Comparison of ENCODE assay signal across 11 mouse cellular contexts in the genomic region with DNA sequence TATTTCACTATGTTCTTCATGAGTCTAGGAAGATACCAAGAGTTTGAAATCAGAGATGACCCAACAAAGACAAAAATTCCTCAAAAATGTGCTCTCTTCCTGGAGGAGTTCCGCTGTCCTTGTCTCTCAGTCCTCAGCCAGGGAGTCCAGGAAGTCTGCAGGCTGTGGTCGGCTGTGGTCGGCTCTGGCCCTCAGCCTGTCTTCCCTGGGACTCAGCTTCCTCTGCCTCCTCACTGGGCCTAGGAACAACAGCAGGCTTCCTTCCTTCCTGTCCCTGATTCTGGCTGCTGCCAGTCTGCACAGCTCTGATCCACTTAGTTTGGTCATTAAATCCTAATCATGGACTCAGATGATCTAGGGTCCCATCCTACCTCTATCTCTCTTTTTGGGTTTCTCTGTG. TPM values are rescaled to one million over a fixed set of nuclear protein-coding genes. Genes with fewer than 3 reads are reported as not detected.
A peak's percentile ranks its signal among the peaks of the same experiment; 100 is the strongest.
DNase-seq lines count a peak whose midpoint lies in the region; ATAC-seq and TF ChIP-seq lines count a peak whose summit lies in the region.
"Had no signal": no experiment of that assay in that cellular context is flagged by ENCODE, and none has a peak within 500 bp of the region (broad histone marks: within the 10 kb centered on the region; RNA-seq: fewer than 3 reads in every experiment).

No protein-coding gene starts in this region.

- H3K4me1 ChIP-seq in ES-Bruce4 (ENCODE audit: control insufficient read depth, insufficient read depth, low read length): peaks cover 11% of the 10 kb centered on the region
- peaks cover 13% of the 10 kb centered on the region for H3K4me1 ChIP-seq in embryonic facial prominence, embryonic 13.5 days
- no peaks in the 10 kb centered on the region for H3K4me1 ChIP-seq in intestine, embryonic 15.5 days (replicated peaks)
- H3K4me1 ChIP-seq in liver, embryonic 14.5 days (replicated peaks; ENCODE audit: control insufficient read depth in 2 of 2, insufficient read depth in 2 of 2, low read length in 1 of 2): peaks cover 25 to 42% of the 10 kb centered on the region in 2 experiments

- H3K4me2 ChIP-seq in embryonic facial prominence, embryonic 13.5 days: no peak overlapping the region
- H3K4me2 ChIP-seq in intestine, embryonic 15.5 days (replicated peaks): no peak overlapping the region
- no peak overlapping the region for H3K4me2 ChIP-seq in liver, embryonic 14.5 days (ENCODE audit: low read depth)
- H3K4me2 ChIP-seq: embryonic facial prominence, embryonic 12.5 days had no signal

- H3K27ac ChIP-seq in ES-Bruce4 (ENCODE audit: insufficient read depth, low read length): peak overlapping the region; percentile 87
- peak overlapping the region; percentile 55; the same call in 1 of the 2 replicates for H3K27ac ChIP-seq in embryonic facial prominence, embryonic 13.5 days
- H3K27ac ChIP-seq in intestine, embryonic 15.5 days: peak overlapping the region; percentile 8; the same call in 1 of the 2 replicates
- H3K27ac ChIP-seq in liver, embryonic 14.5 days: peak overlapping the region; percentile 72
- H3K27ac ChIP-seq: embryonic facial prominence, embryonic 12.5 days had no signal

- TF ChIP-seq CTCF in ES-Bruce4 (IDR thresholded peaks at IDR 0.05; ENCODE audit: low read depth, low read length): no peak
- TF ChIP-seq CTCF in liver, embryonic 14.5 days (IDR thresholded peaks at IDR 0.05; ENCODE audit: low read depth): no peak

- H3K9ac ChIP-seq in ES-Bruce4 (ENCODE audit: low read depth, poor library complexity, severe bottlenecking): 0 out of 2 replicates have a peak overlapping the region, but pooled peaks have one; percentile 32
- H3K9ac ChIP-seq in embryonic facial prominence, embryonic 13.5 days: no peak overlapping the region
- no peak overlapping the region for H3K9ac ChIP-seq in intestine, embryonic 15.5 days
- peak overlapping the region; percentile 50 for H3K9ac ChIP-seq in liver, embryonic 14.5 days (replicated peaks)
- H3K9ac ChIP-seq: embryonic facial prominence, embryonic 12.5 days had no signal

- no peaks in the 10 kb centered on the region for H3K36me3 ChIP-seq in ES-Bruce4 (ENCODE audit: control insufficient read depth, insufficient read depth, low read length, poor library complexity, severe bottlenecking)
- H3K36me3 ChIP-seq in embryonic facial prominence, embryonic 13.5 days: no peaks in the 10 kb centered on the region
- H3K36me3 ChIP-seq in intestine, embryonic 15.5 days: no peaks in the 10 kb centered on the region
- H3K36me3 ChIP-seq in liver, embryonic 14.5 days (replicated peaks; ENCODE audit: control insufficient read depth, insufficient read depth, low read depth): no peaks in the 10 kb centered on the region
- H3K36me3 ChIP-seq: embryonic facial prominence, embryonic 12.5 days had no signal

- no peak overlapping the region for H3K4me3 ChIP-seq in ES-Bruce4 (ENCODE audit: low read depth, low read length)
- H3K4me3 ChIP-seq in embryonic facial prominence, embryonic 13.5 days: no peak overlapping the region
- no peak overlapping the region for H3K4me3 ChIP-seq in intestine, embryonic 15.5 days (replicated peaks)
- no peak overlapping the region for H3K4me3 ChIP-seq in liver, embryonic 14.5 days (ENCODE audit: insufficient read depth in 1 of 2, low read depth in 2 of 2, low read length in 2 of 2)
- H3K4me3 ChIP-seq: embryonic facial prominence, embryonic 12.5 days; myocyte had no signal

- WGBS in embryonic facial prominence, embryonic 13.5 days: 69% methylated on average over 3 of the region's 3 CpGs
- WGBS in intestine, embryonic 15.5 days: 55% methylated on average over 3 of the region's 3 CpGs
- WGBS in liver, embryonic 14.5 days (ENCODE audit: insufficient replicate concordance): 43% methylated on average over 3 of the region's 3 CpGs

- TF ChIP-seq POLR2A in ES-Bruce4 (IDR thresholded peaks at IDR 0.05; ENCODE audit: insufficient read depth, low read length): no peak

- intact Hi-C loops in gastrocnemius, postnatal 36 days (cut with DNase I): no loop called here

- TF ChIP-seq EP300 in ES-Bruce4 (IDR thresholded peaks at IDR 0.05; ENCODE audit: insufficient read depth, low read depth, low read length): no peak
- TF ChIP-seq EP300 in liver, embryonic 14.5 days (IDR thresholded peaks at IDR 0.05; ENCODE audit: low read depth): no peak

- H3K9me3 ChIP-seq in ES-Bruce4 (replicated peaks; ENCODE audit: control insufficient read depth, insufficient read depth, low read length, poor library complexity, severe bottlenecking): no peaks in the 10 kb centered on the region
- H3K9me3 ChIP-seq in embryonic facial prominence, embryonic 13.5 days: no peaks in the 10 kb centered on the region
- H3K9me3 ChIP-seq in intestine, embryonic 15.5 days: no peaks in the 10 kb centered on the region
- no peaks in the 10 kb centered on the region for H3K9me3 ChIP-seq in liver, embryonic 14.5 days (ENCODE audit: control insufficient read depth, low read length)
- H3K9me3 ChIP-seq: embryonic facial prominence, embryonic 12.5 days had no signal

- H3K27me3 ChIP-seq in ES-Bruce4 (ENCODE audit: control insufficient read depth, insufficient read depth, low read length, poor library complexity, severe bottlenecking): no peaks in the 10 kb centered on the region
- H3K27me3 ChIP-seq in embryonic facial prominence, embryonic 13.5 days: no peaks in the 10 kb centered on the region
- H3K27me3 ChIP-seq in intestine, embryonic 15.5 days (replicated peaks): no peaks in the 10 kb centered on the region
- no peaks in the 10 kb centered on the region for H3K27me3 ChIP-seq in liver, embryonic 14.5 days (ENCODE audit: control insufficient read depth, insufficient read depth, low read length)
- H3K27me3 ChIP-seq: embryonic facial prominence, embryonic 12.5 days had no signal

- no peak for ATAC-seq in embryonic facial prominence, embryonic 13.5 days (ENCODE audit: insufficient number of reproducible peaks, insufficient read depth, low FRiP score, low TSS enrichment, low read depth)
- ATAC-seq in intestine, embryonic 15.5 days: no peak
- ATAC-seq in liver, embryonic 14.5 days (ENCODE audit: insufficient read depth): no peak
- no peak for ATAC-seq in activated CD4-positive, CD25-positive, alpha-beta regulatory T cell, adult 4 months

- DNase-seq in liver, embryonic 14.5 days (ENCODE audit: low read depth in 3 of 3, low spot score in 3 of 3): no peak
- DNase-seq in layer of hippocampus, adult 9-10 months (ENCODE audit: low spot score): no peak
- DNase-seq in left cerebral cortex, adult 11 months (ENCODE audit: low spot score): no peak
- no peak for DNase-seq in gastrocnemius, postnatal 36 days
- DNase-seq: spleen, adult 18-20 months had no signal

RNA-seq across cellular contexts. Expression of gene Bysl, which starts 44.0 kb away (rescaled TPM):
- 24.9 and 25.7 TPM in 2 replicates for polyA plus RNA-seq in ES-Bruce4 (2011; ENCODE audit: insufficient read depth, insufficient read length, low read depth, missing spikeins)
- 23.0 and 26.6 TPM in 2 replicates for polyA plus RNA-seq in embryonic facial prominence, embryonic 13.5 days (2015; fragmentation: Nextera tagmentation; extraction: Ambion mirVana)
- 20.1 and 22.4 TPM in 2 replicates for polyA plus RNA-seq in intestine, embryonic 15.5 days (2015; fragmentation: Nextera tagmentation; extraction: Ambion mirVana)
- 9.8 and 12.5 TPM in 2 replicates for polyA plus RNA-seq in liver, embryonic 14.5 days (2012; rRNA removed)
- polyA plus RNA-seq in liver, embryonic 14.5 days (2014; fragmentation: Nextera tagmentation; extraction: Ambion mirVana): 13.3 and 14.3 TPM in 2 replicates
- total RNA-seq in gastrocnemius, postnatal 36 days (2021): 10 to 100 TPM; 13.8 to 14.2 TPM
- polyA plus RNA-seq in activated CD4-positive, CD25-positive, alpha-beta regulatory T cell, adult 4 months (2017; shearing (Covaris generic)): 10 to 100 TPM in 1 of 2 experiments, 1 to 10 TPM in 1; 6.6 to 10.8 TPM

RNA-seq across cellular contexts. Expression of gene Med20, which starts 44.1 kb away (rescaled TPM):
- 26.4 and 36.9 TPM in 2 replicates for polyA plus RNA-seq in ES-Bruce4 (2011; ENCODE audit: insufficient read depth, insufficient read length, low read depth, missing spikeins)
- 52.9 and 60.1 TPM in 2 replicates for polyA plus RNA-seq in embryonic facial prominence, embryonic 13.5 days (2015; fragmentation: Nextera tagmentation; extraction: Ambion mirVana)
- 39.8 and 41.2 TPM in 2 replicates for polyA plus RNA-seq in intestine, embryonic 15.5 days (2015; fragmentation: Nextera tagmentation; extraction: Ambion mirVana)
- 20.7 and 23.1 TPM in 2 replicates for polyA plus RNA-seq in liver, embryonic 14.5 days (2012; rRNA removed)
- polyA plus RNA-seq in liver, embryonic 14.5 days (2014; fragmentation: Nextera tagmentation; extraction: Ambion mirVana): 23.2 and 25.7 TPM in 2 replicates
- 10 to 100 TPM; 12.9 to 14.9 TPM for total RNA-seq in gastrocnemius, postnatal 36 days (2021)
- polyA plus RNA-seq in activated CD4-positive, CD25-positive, alpha-beta regulatory T cell, adult 4 months (2017; shearing (Covaris generic)): 10 to 100 TPM; 23.6 to 30.0 TPM

RNA-seq across cellular contexts. Expression of gene Gm20517, which starts 44.1 kb away (rescaled TPM):
- polyA plus RNA-seq in ES-Bruce4 (2011; ENCODE audit: insufficient read depth, insufficient read length, low read depth, missing spikeins): 4.5 and 11.9 TPM in 2 replicates
- polyA plus RNA-seq in embryonic facial prominence, embryonic 13.5 days (2015; fragmentation: Nextera tagmentation; extraction: Ambion mirVana): 0.96 and 2.4 TPM in 2 replicates
- polyA plus RNA-seq in intestine, embryonic 15.5 days (2015; fragmentation: Nextera tagmentation; extraction: Ambion mirVana): 0.54 and 0.88 TPM in 2 replicates
- polyA plus RNA-seq in liver, embryonic 14.5 days (2012; rRNA removed): 0.86 and 0.95 TPM in 2 replicates
- polyA plus RNA-seq in liver, embryonic 14.5 days (2014; fragmentation: Nextera tagmentation; extraction: Ambion mirVana): 0.86 and 1.7 TPM in 2 replicates
- 1 to 10 TPM in 1 of 2 experiments, under 1 TPM in 1; 0.42 to 1.3 TPM for total RNA-seq in gastrocnemius, postnatal 36 days (2021)
- polyA plus RNA-seq in activated CD4-positive, CD25-positive, alpha-beta regulatory T cell, adult 4 months (2017; shearing (Covaris generic)): 1 to 10 TPM in 1 of 2 experiments, under 1 TPM in 1; 0.89 to 1.1 TPM

Comparison
In these comparisons a context has a peak if more than half of its experiments do, and no peak if none do; other contexts are left out.
1. H3K27ac ChIP-seq: peak in every context shown above with its lines; median percentile 87 in ES-Bruce4; 72 in liver, embryonic 14.5 days; 55 in embryonic facial prominence, embryonic 13.5 days; 8 in intestine, embryonic 15.5 days.
2. H3K9ac ChIP-seq: peak in ES-Bruce4 (single experiment) and liver, embryonic 14.5 days (single experiment); none in embryonic facial prominence, embryonic 13.5 days (single experiment) and intestine, embryonic 15.5 days (single experiment).